Mouse (Mus musculus): Measurements from ENCODE around the gene Pyy.
A peak's percentile ranks its signal among the peaks of the same experiment; 100 is the strongest.

The Pyy gene

GRCm38 (mm10) chr11:102095676-102096075 is 12.0 kb downstream of the Pyy start:
- DNase-seq (ENCODE audit: low spot score in 2 of 2): peak in 1 of 2 experiments; percentile 54

GRCm38 (mm10) chr11:102089088-102089808 is 18.4 kb downstream of the Pyy start:
- peak; percentile 70 to 86 for DNase-seq (ENCODE audit: low spot score in 2 of 2)

- peak; percentile 78 to 90 for DNase-seq (ENCODE audit: low spot score in 2 of 2)
Measured at GRCm38 (mm10) chr11:102087931-102088898, 19.4 kb downstream of the Pyy start, which contains the start of gene Mpp2. Gene Mpp2 (minus strand): TSS chr11:102088515.

- peak; percentile 79 to 80 for DNase-seq (ENCODE audit: low spot score in 2 of 2)
Measured at GRCm38 (mm10) chr11:102087081-102087751, 20.4 kb downstream of the Pyy start.

GRCm38 (mm10) chr11:102086331-102086730 is 21.3 kb downstream of the Pyy start:
- peak in 1 of 2 experiments; percentile 56 for DNase-seq (ENCODE audit: low spot score in 2 of 2)

GRCm38 (mm10) chr11:102084159-102084558 is 23.5 kb downstream of the Pyy start:
- no peak for DNase-seq (ENCODE audit: low spot score in 2 of 2)

GRCm38 (mm10) chr11:102083193-102083592 is 24.4 kb downstream of the Pyy start:
- DNase-seq (ENCODE audit: low spot score in 2 of 2): no peak

- DNase-seq (ENCODE audit: low spot score in 2 of 2): peak; percentile 20 to 53
Measured at GRCm38 (mm10) chr11:102082322-102082721, 25.3 kb downstream of the Pyy start.

- no peak for DNase-seq (ENCODE audit: low spot score in 2 of 2)
Measured at GRCm38 (mm10) chr11:102073722-102074121, 33.9 kb downstream of the Pyy start.

GRCm38 (mm10) chr11:102072729-102073128 is 34.9 kb downstream of the Pyy start:
- no peak for DNase-seq (ENCODE audit: low spot score in 2 of 2)

- no peak for DNase-seq (ENCODE audit: low spot score in 2 of 2)
Measured at GRCm38 (mm10) chr11:102070426-102070825, 37.2 kb downstream of the Pyy start.

- DNase-seq (ENCODE audit: low spot score in 2 of 2): no peak
Measured at GRCm38 (mm10) chr11:102069633-102070032, 38.0 kb downstream of the Pyy start.

- no peak for DNase-seq (ENCODE audit: low spot score in 2 of 2)
Measured at GRCm38 (mm10) chr11:102068969-102069368, 38.7 kb downstream of the Pyy start.

- DNase-seq (ENCODE audit: low spot score in 2 of 2): no peak
Measured at GRCm38 (mm10) chr11:102063076-102063475, 44.6 kb downstream of the Pyy start.

- DNase-seq (ENCODE audit: low spot score in 2 of 2): no peak
Measured at GRCm38 (mm10) chr11:102061941-102062473, 45.6 kb downstream of the Pyy start.

- DNase-seq (ENCODE audit: low spot score in 2 of 2): peak; percentile 69 to 82
Measured at GRCm38 (mm10) chr11:102061236-102061940, 46.2 kb downstream of the Pyy start.

All from spleen, postnatal 10 days (tissue).